Mouse (Mus musculus) forebrain, embryonic 13.5 days (tissue): ENCODE measurements at regions not wholly inside any gene's neighbourhood (a gene's known extent, or its start where the extent isn't known, plus 50 kb on each side); places are given as distances from the start of the nearest gene placed in this dataset.

Experiments used
- ATAC-seq: fragments of 200-750 bp; cut with Nextera tagmentation; 2 replicates; pipeline ENCODE4 v1.8.0; 2017
- H3K27ac ChIP-seq: fragments of 300-500 bp; sonication (generic); 2 replicates; pipeline ENCODE4 v1.5.1; 2015; ENCODE audit warnings: inconsistent platforms, mild to moderate bottlenecking, moderate library complexity
- H3K27me3 ChIP-seq: fragments of 300-500 bp; sonication (generic); 2 replicates; pipeline ENCODE4 v1.6.1; 2015; ENCODE audit warnings: mild to moderate bottlenecking, inconsistent platforms
- H3K36me3 ChIP-seq: fragments of 300-500 bp; sonication (generic); 2 replicates; pipeline ENCODE4 v1.6.1; 2015; ENCODE audit warnings: mild to moderate bottlenecking, inconsistent platforms; ENCODE audit not compliant: poor library complexity, severe bottlenecking
- H3K4me1 ChIP-seq: fragments of 300-500 bp; sonication (generic); 2 replicates; pipeline ENCODE4 v1.6.1; 2015; ENCODE audit warnings: inconsistent platforms
- H3K4me2 ChIP-seq: fragments of 300-500 bp; sonication (generic); 2 replicates; pipeline ENCODE4 v1.6.1; 2015; ENCODE audit warnings: inconsistent platforms, mild to moderate bottlenecking, moderate library complexity
- H3K4me3 ChIP-seq: fragments of 300-500 bp; sonication (generic); 2 replicates; pipeline ENCODE4 v1.5.1; 2015; ENCODE audit warnings: mild to moderate bottlenecking, inconsistent platforms
- H3K9ac ChIP-seq: fragments of 300-500 bp; sonication (generic); 2 replicates; pipeline ENCODE4 v1.6.1; 2015; ENCODE audit warnings: mild to moderate bottlenecking, inconsistent platforms
- H3K9me3 ChIP-seq: fragments of 300-500 bp; sonication (generic); replicated peaks from 2 replicates; pipeline ENCODE4 v1.6.1; 2016; ENCODE audit warnings: inconsistent platforms
- WGBS: fragments of 180-500 bp; shearing (Covaris S2); methylation state at CpG from one replicate; pipeline ENCODE4 v1.1.7; 2015; 5-methylcytosine and 5-hydroxymethylcytosine counted together

- no peak for ATAC-seq
- no peaks in the 10 kb centered on the region for H3K27me3 ChIP-seq
- no peak overlapping the region for H3K27ac ChIP-seq
- peaks cover 15% of the 10 kb centered on the region for H3K4me1 ChIP-seq
- H3K9ac ChIP-seq: no peak overlapping the region
- H3K9me3 ChIP-seq: no peaks in the 10 kb centered on the region
- no peak overlapping the region for H3K4me2 ChIP-seq
- WGBS: 61% methylated on average over 8 of the region's 8 CpGs
- no peaks in the 10 kb centered on the region for H3K36me3 ChIP-seq
- no peak overlapping the region for H3K4me3 ChIP-seq
Measured at GRCm38 (mm10) chr1:43360291-43360690, 84.1 kb upstream of the Nck2 start.

- WGBS: 12% methylated on average over 4 of the region's 4 CpGs
- no peak for ATAC-seq
- Histone ChIP-seq H3K4me3 (no peak overlapping the region), H3K9me3 (no peaks in the 10 kb centered on the region), H3K4me1 (peaks cover 15% of the 10 kb centered on the region), H3K27me3 (no peaks in the 10 kb centered on the region), H3K36me3 (no peaks in the 10 kb centered on the region), H3K4me2 (no peak overlapping the region), H3K9ac (no peak overlapping the region), H3K27ac (no peak overlapping the region)
Measured at GRCm38 (mm10) chr1:43360741-43361140, 83.6 kb upstream of the Nck2 start.

- no peak for ATAC-seq
- Histone ChIP-seq H3K4me2 (no peak overlapping the region), H3K36me3 (no peaks in the 10 kb centered on the region), H3K9me3 (no peaks in the 10 kb centered on the region), H3K27ac (no peak overlapping the region), H3K4me1 (peaks cover 15% of the 10 kb centered on the region), H3K9ac (no peak overlapping the region), H3K4me3 (no peak overlapping the region), H3K27me3 (no peaks in the 10 kb centered on the region)
- WGBS: 23% methylated on average over 3 of the region's 3 CpGs
Measured at GRCm38 (mm10) chr1:43361455-43361863, 82.9 kb upstream of the Nck2 start.

- Histone ChIP-seq H3K4me1 (peaks cover 15% of the 10 kb centered on the region), H3K27ac (no peak overlapping the region), H3K36me3 (no peaks in the 10 kb centered on the region), H3K9me3 (no peaks in the 10 kb centered on the region), H3K9ac (no peak overlapping the region), H3K4me2 (no peak overlapping the region), H3K4me3 (no peak overlapping the region), H3K27me3 (no peaks in the 10 kb centered on the region)
- ATAC-seq: no peak
- WGBS: 72% methylated on average over 5 of the region's 5 CpGs
Measured at GRCm38 (mm10) chr1:43362136-43362535, 82.2 kb upstream of the Nck2 start.

- Histone ChIP-seq H3K4me1 (peaks cover 14% of the 10 kb centered on the region), H3K27ac (no peak overlapping the region), H3K9me3 (no peaks in the 10 kb centered on the region), H3K27me3 (no peaks in the 10 kb centered on the region), H3K4me2 (no peak overlapping the region), H3K36me3 (no peaks in the 10 kb centered on the region), H3K4me3 (no peak overlapping the region), H3K9ac (no peak overlapping the region)
- 91% methylated on average over 4 of the region's 4 CpGs for WGBS
- no peak for ATAC-seq
Measured at GRCm38 (mm10) chr1:43363178-43363577, 81.2 kb upstream of the Nck2 start.

- H3K27me3 ChIP-seq: no peaks in the 10 kb centered on the region
- H3K4me1 ChIP-seq: no peaks in the 10 kb centered on the region
- H3K4me3 ChIP-seq: no peak overlapping the region
- 47% methylated on average over 2 of the region's 2 CpGs for WGBS
- ATAC-seq: peak; percentile 86
- no peak overlapping the region for H3K4me2 ChIP-seq
- no peak overlapping the region for H3K27ac ChIP-seq
- no peaks in the 10 kb centered on the region for H3K9me3 ChIP-seq
- H3K9ac ChIP-seq: no peak overlapping the region
- H3K36me3 ChIP-seq: no peaks in the 10 kb centered on the region
Measured at GRCm38 (mm10) chr1:43366433-43366832, 77.9 kb upstream of the Nck2 start.

- no peaks in the 10 kb centered on the region for H3K27me3 ChIP-seq
- H3K9me3 ChIP-seq: no peaks in the 10 kb centered on the region
- H3K4me2 ChIP-seq: no peak overlapping the region
- H3K36me3 ChIP-seq: no peaks in the 10 kb centered on the region
- no peak overlapping the region for H3K4me3 ChIP-seq
- 96% methylated on average over 5 of the region's 5 CpGs for WGBS
- H3K9ac ChIP-seq: no peak overlapping the region
- H3K4me1 ChIP-seq: no peaks in the 10 kb centered on the region
- no peak for ATAC-seq
- no peak overlapping the region for H3K27ac ChIP-seq
Measured at GRCm38 (mm10) chr1:43367151-43367895, 77.1 kb upstream of the Nck2 start.

GRCm38 (mm10) chr1:43371863-43372262, 72.5 kb upstream of the Nck2 start:
- Histone ChIP-seq H3K27me3 (no peaks in the 10 kb centered on the region), H3K4me2 (no peak overlapping the region), H3K27ac (no peak overlapping the region), H3K9ac (no peak overlapping the region), H3K4me3 (no peak overlapping the region), H3K4me1 (no peaks in the 10 kb centered on the region), H3K36me3 (no peaks in the 10 kb centered on the region), H3K9me3 (no peaks in the 10 kb centered on the region)
- WGBS: 82% methylated on average over 1 of the region's 1 CpGs
- ATAC-seq: no peak

- Histone ChIP-seq H3K27me3 (no peaks in the 10 kb centered on the region), H3K4me1 (no peaks in the 10 kb centered on the region), H3K9me3 (no peaks in the 10 kb centered on the region), H3K36me3 (no peaks in the 10 kb centered on the region), H3K4me2 (no peak overlapping the region), H3K9ac (no peak overlapping the region), H3K27ac (no peak overlapping the region), H3K4me3 (no peak overlapping the region)
- WGBS: 51% methylated on average over 5 of the region's 5 CpGs
- ATAC-seq: no peak
Measured at GRCm38 (mm10) chr1:43374946-43375345, 69.4 kb upstream of the Nck2 start.

GRCm38 (mm10) chr1:43375851-43376250, 68.5 kb upstream of the Nck2 start:
- no peaks in the 10 kb centered on the region for H3K9me3 ChIP-seq
- H3K9ac ChIP-seq: no peak overlapping the region
- H3K27ac ChIP-seq: no peak overlapping the region
- 94% methylated on average over 4 of the region's 4 CpGs for WGBS
- no peak overlapping the region for H3K4me2 ChIP-seq
- no peak for ATAC-seq
- no peaks in the 10 kb centered on the region for H3K27me3 ChIP-seq
- no peaks in the 10 kb centered on the region for H3K4me1 ChIP-seq
- H3K4me3 ChIP-seq: no peak overlapping the region
- H3K36me3 ChIP-seq: no peaks in the 10 kb centered on the region

- Histone ChIP-seq H3K9ac (no peak overlapping the region), H3K36me3 (no peaks in the 10 kb centered on the region), H3K27me3 (no peaks in the 10 kb centered on the region), H3K4me1 (no peaks in the 10 kb centered on the region), H3K4me2 (no peak overlapping the region), H3K4me3 (no peak overlapping the region), H3K9me3 (no peaks in the 10 kb centered on the region), H3K27ac (no peak overlapping the region)
- WGBS: 89% methylated on average over 4 of the region's 4 CpGs
- no peak for ATAC-seq
Measured at GRCm38 (mm10) chr1:43377491-43378263, 66.7 kb upstream of the Nck2 start.

GRCm38 (mm10) chr1:43385008-43385407, 59.4 kb upstream of the Nck2 start:
- Histone ChIP-seq H3K36me3 (no peaks in the 10 kb centered on the region), H3K4me3 (no peak overlapping the region), H3K4me2 (no peak overlapping the region), H3K4me1 (no peaks in the 10 kb centered on the region), H3K27me3 (no peaks in the 10 kb centered on the region), H3K27ac (no peak overlapping the region), H3K9ac (no peak overlapping the region), H3K9me3 (no peaks in the 10 kb centered on the region)
- no peak for ATAC-seq
